Mouse (Mus musculus): Measurements from ENCODE around the gene Hoxa7.

Hoxa7 gene

DNA sequence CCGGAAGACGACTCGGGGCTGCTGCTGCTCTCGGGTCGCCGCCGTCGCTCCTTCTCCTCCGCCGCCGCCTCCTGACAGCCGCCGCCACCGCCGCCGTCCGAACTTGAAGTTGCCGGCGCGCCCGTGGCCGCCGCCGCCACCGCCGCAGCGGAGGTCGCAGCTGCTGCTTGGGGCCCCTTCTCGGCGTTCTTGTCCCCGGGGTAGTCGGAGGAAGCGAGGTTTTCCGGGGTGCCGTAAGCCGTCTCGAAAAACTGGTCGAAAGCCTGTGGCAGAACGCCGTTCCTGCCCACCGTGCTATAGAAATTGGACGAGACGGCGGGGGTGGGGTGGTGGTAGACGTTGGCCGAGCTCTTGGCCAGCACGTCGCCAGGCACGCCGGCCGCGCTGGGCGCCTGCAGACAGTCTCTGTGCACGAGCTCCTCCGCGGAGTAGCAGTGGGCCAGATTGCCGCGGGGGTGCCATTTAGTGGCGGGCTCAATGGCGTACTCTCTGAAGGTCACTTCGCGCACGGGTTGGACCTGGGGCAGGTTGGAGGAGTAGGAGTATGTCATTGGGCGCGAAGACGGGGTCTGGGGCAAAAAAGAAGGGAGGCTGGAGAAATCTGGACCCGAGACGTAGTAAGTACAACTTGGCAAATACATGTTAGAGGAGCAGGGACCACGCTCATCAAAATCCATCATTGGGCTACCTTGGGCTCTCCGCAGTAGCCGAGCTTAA lies 23.5 kb upstream of the Hoxa7 start:
- in situ Hi-C loops (cut with MboI; ENCODE audit: low pct_unique_long_range_greater_than_20kb in 1 of 2, low sequenced_read_pairs in 2 of 2, unreplicated experiment in 1 of 2) = loop anchor here (5.0 to 25.0 kb wide), 2 partner anchors 78 to 1058 kb away; no protein-coding TSS in a partner anchor

DNA sequence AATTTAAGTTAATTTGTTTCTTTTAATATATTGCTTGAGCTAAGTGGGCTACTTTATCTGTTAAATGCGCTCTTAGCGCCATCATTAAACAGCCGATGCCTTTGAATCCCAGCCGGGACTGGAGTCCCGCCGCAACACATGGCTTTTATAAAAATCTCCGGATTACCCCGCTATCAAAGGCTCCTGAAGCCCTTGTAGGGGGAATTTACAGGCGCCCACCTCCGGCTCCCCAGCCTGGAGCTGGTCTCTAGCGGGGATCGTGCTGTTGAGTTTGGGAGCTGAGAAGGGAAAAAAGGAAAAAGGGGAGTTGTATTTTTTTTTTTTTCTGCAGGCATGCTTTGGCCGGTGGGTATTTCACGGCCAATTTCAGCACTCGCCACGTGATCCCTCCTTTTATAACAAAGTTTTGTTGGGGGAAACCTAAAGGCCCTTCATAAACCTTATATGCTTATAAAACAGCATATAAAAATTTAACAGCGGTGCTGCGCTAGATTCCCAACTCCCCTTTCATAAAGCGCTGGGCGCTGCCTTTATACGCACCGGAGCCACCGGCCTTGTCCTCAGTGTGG lies 22.9 kb upstream of the Hoxa7 start:
- in situ Hi-C loops (cut with MboI; ENCODE audit: low pct_unique_long_range_greater_than_20kb in 1 of 2, low sequenced_read_pairs in 2 of 2, unreplicated experiment in 1 of 2) = loop anchor here (5.0 to 25.0 kb wide), 2 partner anchors 77 to 1057 kb away; no protein-coding TSS in a partner anchor

DNA sequence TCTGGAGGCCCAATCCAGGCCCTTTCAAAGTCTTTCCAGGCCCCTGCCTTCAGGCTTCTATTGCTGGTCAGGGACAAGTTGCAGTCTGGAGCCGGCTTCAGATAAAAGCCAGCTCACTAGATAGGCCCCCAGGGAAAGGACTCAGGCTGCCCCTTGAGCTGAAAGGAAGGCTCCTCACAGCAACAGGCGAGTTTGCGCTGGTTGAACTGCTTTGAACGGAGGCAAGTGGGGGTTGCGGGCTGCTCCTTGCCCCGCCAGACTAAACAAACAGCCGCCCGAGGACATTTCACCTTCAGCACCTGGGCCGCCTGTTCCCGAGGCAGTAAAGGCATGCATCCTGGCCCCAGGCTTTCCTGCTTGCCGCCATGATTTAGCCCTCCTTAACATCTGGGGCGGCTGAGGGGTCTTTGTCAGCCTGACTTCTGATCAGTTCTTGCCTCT lies 22.0 kb upstream of the Hoxa7 start:
- in situ Hi-C loops (cut with MboI; ENCODE audit: low pct_unique_long_range_greater_than_20kb in 1 of 2, low sequenced_read_pairs in 2 of 2, unreplicated experiment in 1 of 2) = loop anchor here in 1 of 2 experiments (25.0 kb wide), 1 partner anchor 1056 kb away; no protein-coding TSS in a partner anchor

DNA sequence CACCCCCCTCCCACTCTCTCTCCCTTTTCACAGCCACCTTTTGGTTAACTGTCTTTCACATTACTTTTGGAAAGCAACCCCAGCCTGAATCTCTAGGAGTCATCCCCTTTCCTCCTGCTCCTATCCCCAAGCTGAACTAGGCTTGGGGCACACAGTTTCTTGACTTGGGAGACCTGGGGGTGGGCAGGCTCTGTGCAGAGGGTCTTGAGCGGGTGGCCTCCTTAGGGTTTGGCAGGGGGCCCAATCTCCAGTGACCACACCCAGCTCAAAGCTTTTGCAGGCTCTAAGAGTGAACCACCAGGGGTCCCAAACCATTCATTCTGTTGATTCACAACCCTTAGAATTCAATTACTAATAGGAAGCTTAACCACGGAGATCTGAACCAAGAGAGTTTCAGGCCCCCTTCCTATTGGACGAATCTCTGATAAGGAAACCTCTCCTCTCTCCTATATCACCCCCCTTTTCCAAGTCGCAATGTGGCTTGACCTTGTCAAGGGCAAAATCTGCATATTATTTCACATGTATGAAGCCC lies 21.2 kb upstream of the Hoxa7 start:
- in situ Hi-C loops (cut with MboI; ENCODE audit: low pct_unique_long_range_greater_than_20kb in 1 of 2, low sequenced_read_pairs in 2 of 2, unreplicated experiment in 1 of 2) = loop anchor here in 1 of 2 experiments (25.0 kb wide), 1 partner anchor 1056 kb away; no protein-coding TSS in a partner anchor

DNA sequence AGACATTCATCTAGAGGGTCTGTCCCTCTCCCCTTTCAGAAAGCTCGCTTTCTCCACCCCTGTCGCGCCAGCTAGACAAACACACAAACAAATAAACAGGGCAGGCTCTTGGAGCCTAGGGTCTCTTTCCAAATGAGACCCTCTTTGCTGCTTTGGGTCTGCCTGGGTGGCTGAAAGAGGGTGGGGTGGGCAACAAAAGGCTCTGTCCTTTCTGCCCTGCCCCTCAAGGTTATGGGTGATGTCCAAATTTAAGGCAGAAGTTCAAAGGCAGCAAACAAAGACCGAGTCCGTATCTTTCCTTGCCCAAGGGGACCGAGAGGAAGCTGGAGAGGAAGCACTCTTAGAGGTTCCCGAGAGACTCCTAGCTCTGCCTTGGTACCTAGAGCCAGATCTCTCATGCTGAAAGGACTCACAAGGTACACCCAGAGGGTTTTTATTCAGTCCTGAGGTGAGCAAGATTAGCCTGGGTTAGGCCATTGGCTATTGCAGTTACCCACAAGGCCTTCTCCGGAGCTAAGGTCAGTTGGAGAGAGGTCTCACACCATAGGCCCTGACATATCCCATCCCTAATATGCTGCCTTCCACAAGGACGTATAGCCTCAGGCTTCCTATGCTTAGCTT lies 19.5 kb upstream of the Hoxa7 start:
- in situ Hi-C loops (cut with MboI; ENCODE audit: low pct_unique_long_range_greater_than_20kb in 1 of 2, low sequenced_read_pairs in 2 of 2, unreplicated experiment in 1 of 2) = loop anchor here in 1 of 2 experiments (25.0 kb wide), 1 partner anchor 1054 kb away; no protein-coding TSS in a partner anchor

GRCm38 (mm10) chr6:52240389-52241000 lies 18.8 kb upstream of the Hoxa7 start, which contains the start of gene Hoxa10:
TSS of gene Hoxa10 (minus strand) at chr6:52240854.
- in situ Hi-C loops (cut with MboI; ENCODE audit: low pct_unique_long_range_greater_than_20kb in 1 of 2, low sequenced_read_pairs in 2 of 2, unreplicated experiment in 1 of 2) = loop anchor here in 1 of 2 experiments (25.0 kb wide), 1 partner anchor 1053 kb away; no protein-coding TSS in a partner anchor

DNA sequence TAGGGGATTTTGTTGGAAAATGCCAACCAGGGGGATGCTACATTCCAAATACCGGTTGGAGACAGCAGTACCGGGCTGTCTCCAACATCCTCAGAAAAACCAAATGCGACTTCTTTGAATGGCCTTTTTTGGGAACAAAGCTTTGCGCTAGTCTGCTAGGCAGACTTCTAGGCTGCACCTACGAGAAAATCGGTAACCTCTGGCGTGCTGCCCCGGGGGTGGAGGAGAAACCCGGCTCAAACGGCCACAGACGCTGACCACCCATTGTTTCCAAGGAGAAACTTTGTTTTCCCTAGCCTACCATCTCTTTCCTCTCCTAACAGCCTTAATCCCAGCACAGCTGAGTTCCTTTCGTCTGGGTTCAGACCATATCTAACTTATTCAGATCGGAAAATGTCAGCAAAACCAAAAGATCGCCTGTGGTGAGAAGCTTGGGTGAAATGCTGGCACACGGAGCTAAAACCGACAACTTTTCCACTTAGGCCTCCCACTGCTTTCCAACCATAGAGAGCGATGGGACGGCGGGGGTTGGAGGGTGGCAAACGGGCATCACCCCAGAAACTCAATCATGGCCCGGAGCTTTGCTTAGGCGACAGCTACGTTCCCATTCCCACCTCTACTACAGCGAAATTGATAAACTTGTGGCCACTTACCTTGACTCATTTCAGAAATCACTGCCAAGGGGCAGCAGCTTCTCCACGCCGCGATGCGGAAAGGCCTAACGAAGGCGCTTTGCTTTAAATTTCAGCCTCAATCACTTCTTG lies 18.2 kb upstream of the Hoxa7 start:
- in situ Hi-C loops (cut with MboI; ENCODE audit: low pct_unique_long_range_greater_than_20kb in 1 of 2, low sequenced_read_pairs in 2 of 2, unreplicated experiment in 1 of 2) = loop anchor here in 1 of 2 experiments (25.0 kb wide), 1 partner anchor 1053 kb away; no protein-coding TSS in a partner anchor

- in situ Hi-C loops (cut with MboI; ENCODE audit: low pct_unique_long_range_greater_than_20kb in 1 of 2, low sequenced_read_pairs in 2 of 2, unreplicated experiment in 1 of 2) = loop anchor here in 1 of 2 experiments (25.0 kb wide), 1 partner anchor 1052 kb away; no protein-coding TSS in a partner anchor
These were observed 17.3 kb upstream of the Hoxa7 start for GRCm38 (mm10) chr6:52238976-52239375.

DNA sequence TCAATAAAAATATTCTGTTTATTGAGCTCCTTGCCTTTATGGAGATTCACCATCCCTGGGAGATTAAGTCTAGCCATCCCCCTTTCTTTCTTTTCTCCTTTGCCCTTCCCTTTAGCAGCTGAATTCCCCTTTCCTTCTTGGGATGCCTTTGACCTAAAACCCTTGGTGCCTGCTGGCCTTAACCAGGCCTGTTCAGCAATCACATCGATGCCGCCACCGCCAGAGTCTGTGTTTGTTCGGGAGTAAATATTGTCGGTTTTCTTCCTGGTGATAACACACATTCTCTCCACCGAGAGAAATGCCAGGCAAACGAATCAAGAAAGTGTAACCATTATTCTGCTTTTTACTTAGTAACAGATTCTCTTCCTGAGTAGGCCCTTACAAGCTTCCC lies 16.5 kb upstream of the Hoxa7 start:
- in situ Hi-C loops (cut with MboI; ENCODE audit: low pct_unique_long_range_greater_than_20kb in 1 of 2, low sequenced_read_pairs in 2 of 2, unreplicated experiment in 1 of 2) = loop anchor here in 1 of 2 experiments (25.0 kb wide), 1 partner anchor 1051 kb away; no protein-coding TSS in a partner anchor

DNA sequence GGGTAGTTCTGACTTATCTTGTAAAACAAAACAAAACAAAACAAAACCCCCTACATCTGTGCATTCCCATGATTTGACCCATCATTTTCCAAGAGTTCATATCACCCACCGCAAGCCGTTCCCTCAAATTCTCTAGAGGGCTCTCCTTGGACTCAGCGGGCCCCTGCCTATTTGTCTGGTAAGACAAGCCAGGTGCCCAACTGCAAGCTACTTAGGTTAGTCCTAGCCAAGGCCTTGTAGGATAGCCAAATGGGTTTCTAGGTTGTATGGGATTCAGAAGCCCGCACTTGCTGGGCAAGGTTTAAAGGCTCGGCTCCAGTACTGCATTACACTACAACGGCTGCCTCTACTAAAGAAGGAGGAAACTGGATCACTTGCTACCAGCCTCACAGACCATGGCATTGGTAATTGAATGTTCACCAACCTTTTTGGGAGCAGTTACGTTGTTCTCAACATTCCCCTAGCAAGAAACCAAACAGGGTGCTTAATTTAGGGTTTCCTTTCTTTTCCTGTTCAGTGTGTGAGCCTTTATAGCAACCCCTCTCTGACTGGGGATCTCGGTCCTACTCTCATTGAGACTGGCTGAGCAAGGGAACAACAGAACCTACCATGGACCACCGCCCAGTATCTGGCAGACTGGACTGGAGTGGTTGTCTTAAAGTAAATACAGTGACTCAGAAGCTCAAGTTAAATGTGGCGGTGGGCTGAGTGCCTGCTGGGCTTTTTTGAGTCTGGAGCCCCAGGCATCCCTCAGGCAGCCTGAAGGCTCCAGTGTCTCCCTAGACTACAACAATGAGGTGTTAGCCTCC lies 15.9 kb upstream of the Hoxa7 start:
- in situ Hi-C loops (cut with MboI; ENCODE audit: low pct_unique_long_range_greater_than_20kb in 1 of 2, low sequenced_read_pairs in 2 of 2, unreplicated experiment in 1 of 2) = loop anchor here in 1 of 2 experiments (25.0 kb wide), 1 partner anchor 1050 kb away; no protein-coding TSS in a partner anchor

- in situ Hi-C loops (cut with MboI; ENCODE audit: low pct_unique_long_range_greater_than_20kb in 1 of 2, low sequenced_read_pairs in 2 of 2, unreplicated experiment in 1 of 2) = loop anchor here in 1 of 2 experiments (25.0 kb wide), 1 partner anchor 1050 kb away; no protein-coding TSS in a partner anchor
These were observed 15.2 kb upstream of the Hoxa7 start for GRCm38 (mm10) chr6:52236806-52237205.

DNA sequence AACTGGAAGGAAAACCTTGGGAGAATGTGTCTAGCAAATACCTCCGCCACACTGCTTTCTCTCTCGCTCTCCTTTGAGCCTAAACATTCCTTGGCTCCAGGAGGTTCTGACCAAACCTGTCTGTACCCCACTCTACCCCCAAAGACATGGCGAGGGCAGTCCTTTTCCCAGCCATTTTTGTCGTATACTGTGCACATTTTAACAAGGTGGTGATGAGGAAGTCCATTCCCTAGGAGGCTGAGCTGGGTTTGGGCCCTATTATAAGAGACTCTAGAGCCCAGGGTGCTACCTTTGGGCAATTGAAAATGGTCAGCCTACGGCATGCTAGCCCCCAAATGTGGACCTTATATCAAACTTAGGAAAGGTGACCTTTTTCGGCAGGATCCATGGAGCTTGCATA lies 14.2 kb upstream of the Hoxa7 start:
- in situ Hi-C loops (cut with MboI; ENCODE audit: low pct_unique_long_range_greater_than_20kb in 1 of 2, low sequenced_read_pairs in 2 of 2, unreplicated experiment in 1 of 2) = loop anchor here in 1 of 2 experiments (25.0 kb wide), 1 partner anchor 1049 kb away; no protein-coding TSS in a partner anchor

- in situ Hi-C loops (cut with MboI; ENCODE audit: low pct_unique_long_range_greater_than_20kb in 1 of 2, low sequenced_read_pairs in 2 of 2, unreplicated experiment in 1 of 2) = loop anchor here in 1 of 2 experiments (25.0 kb wide), 1 partner anchor 1048 kb away; no protein-coding TSS in a partner anchor
These were observed 13.6 kb upstream of the Hoxa7 start for GRCm38 (mm10) chr6:52235267-52235666.

DNA sequence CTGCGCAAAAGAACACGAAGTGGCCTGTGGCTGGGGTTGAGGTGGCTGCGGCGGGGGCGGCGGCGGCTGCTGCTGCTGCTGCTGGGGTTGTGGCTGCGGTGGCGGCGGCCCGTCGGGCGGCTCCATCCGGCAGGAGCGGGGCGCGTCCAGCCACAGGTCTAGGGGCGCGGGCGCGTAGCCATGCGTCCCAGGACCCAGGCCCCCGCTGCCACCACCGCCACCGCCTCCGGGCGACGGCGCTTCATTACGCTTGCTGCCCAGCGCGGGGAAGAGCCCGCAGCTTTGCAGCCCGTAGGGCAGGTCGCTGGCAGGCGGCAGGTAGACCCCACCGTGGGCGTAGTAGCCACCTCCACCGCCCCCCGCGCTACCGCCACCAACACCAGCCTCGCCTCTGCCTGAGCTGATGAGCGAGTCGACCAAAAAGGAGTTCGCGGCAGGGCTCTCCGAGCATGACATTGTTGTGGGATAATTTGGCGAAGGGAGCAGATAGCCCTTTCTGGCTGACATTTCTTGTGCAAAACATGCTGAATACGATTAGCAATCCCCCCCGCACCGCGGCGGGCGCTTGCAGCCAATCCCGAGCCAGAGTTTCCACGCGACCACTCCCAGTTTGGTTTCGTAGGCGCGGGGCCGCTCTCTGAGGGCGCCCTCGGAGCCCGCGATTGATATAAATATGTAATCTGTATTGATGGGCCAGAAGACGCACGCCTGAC lies 12.9 kb upstream of the Hoxa7 start:
- in situ Hi-C loops (cut with MboI; ENCODE audit: low pct_unique_long_range_greater_than_20kb in 1 of 2, low sequenced_read_pairs in 2 of 2, unreplicated experiment in 1 of 2) = loop anchor here in 1 of 2 experiments (25.0 kb wide), 1 partner anchor 1047 kb away; no protein-coding TSS in a partner anchor

DNA sequence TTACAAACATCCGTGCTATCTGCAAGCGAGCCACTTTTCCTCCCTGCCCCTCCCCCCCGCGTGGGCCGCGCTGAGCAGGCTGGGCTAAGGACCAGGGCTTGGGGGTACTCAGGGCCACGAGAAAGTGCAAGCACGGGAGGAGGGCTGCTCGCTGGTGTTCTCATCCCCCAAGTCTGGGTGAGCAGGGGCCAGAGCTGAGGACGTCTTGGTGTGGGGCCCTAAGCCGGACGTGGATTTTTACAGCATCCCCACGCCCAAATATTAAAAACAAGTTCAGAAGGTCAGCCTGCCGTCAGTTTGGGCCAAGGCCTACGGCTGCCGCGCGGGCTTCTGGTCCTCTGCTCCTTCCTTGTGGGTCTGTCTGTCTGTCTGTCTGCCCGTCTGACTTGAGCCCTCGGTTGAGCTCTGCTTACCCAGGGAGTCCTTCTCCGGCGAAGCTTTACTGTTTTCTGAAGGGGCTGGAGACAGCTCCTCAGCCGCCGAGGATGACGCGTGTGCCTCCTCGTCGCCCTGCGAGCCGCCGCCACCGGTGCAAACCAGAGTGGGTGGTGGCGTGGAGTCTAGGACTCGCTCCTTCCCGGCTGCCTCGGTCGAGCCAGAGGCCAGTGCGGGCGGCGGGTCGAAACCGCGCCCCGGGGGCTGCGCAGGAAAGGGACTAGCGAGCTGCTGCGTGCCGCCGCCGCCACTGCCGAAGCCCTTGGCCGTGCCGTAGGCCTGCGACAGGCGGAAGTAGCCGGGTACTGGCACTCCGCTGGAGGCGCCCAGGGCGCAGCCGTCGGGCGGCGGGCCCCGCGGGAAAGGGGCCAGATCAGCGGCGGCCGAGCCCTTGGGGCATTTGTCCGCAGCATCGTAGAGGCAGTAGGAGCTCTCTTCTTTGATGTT lies 12.1 kb upstream of the Hoxa7 start:
- in situ Hi-C loops (cut with MboI; ENCODE audit: low pct_unique_long_range_greater_than_20kb in 1 of 2, low sequenced_read_pairs in 2 of 2, unreplicated experiment in 1 of 2) = loop anchor here in 1 of 2 experiments (25.0 kb wide), 1 partner anchor 1046 kb away; no protein-coding TSS in a partner anchor

All from mouse embryonic stem cell (cell line).